Mouse (Mus musculus) cerebellum, adult 2 months (tissue): Measurements from ENCODE around the gene Timmdc1. TPM values are rescaled to one million over a fixed set of nuclear protein-coding genes. Genes with fewer than 3 reads are reported as not detected.

Experiments
- DNase-seq, 2 experiments: peaks; one replicate each; pipeline ENCODE4 v3.0.0; 2021
- H3K27ac ChIP-seq: fragments of 200-500 bp; 2 replicates; pipeline ENCODE4 v1.5.1; 2012; ENCODE audit warnings: low read length, control low read depth, inconsistent platforms; ENCODE audit not compliant: insufficient read depth
- H3K27me3 ChIP-seq: fragments of 200-500 bp; 2 replicates; pipeline ENCODE4 v1.6.1; 2012; ENCODE audit warnings: inconsistent platforms, mild to moderate bottlenecking, low read length, moderate library complexity; ENCODE audit not compliant: control insufficient read depth, insufficient read depth
- H3K4me1 ChIP-seq: fragments of 200-500 bp; 2 replicates; pipeline ENCODE4 v1.6.1; 2011; ENCODE audit warnings: low read length; ENCODE audit not compliant: control insufficient read depth, insufficient read depth
- H3K4me3 ChIP-seq: fragments of 200-500 bp; replicated peaks from 2 replicates; pipeline ENCODE3; 2011; ENCODE audit warnings: mild to moderate bottlenecking, low read depth, low read length, control low read depth; ENCODE audit not compliant: insufficient read depth
- CTCF ChIP-seq: fragments of 200-500 bp; IDR thresholded peaks from 2 replicates; pipeline ENCODE4 v1.5.1; 2011; ENCODE audit warnings: low read depth, mild to moderate bottlenecking, control low read depth, low read length, moderate library complexity, borderline replicate concordance; ENCODE audit not compliant: insufficient read depth
- POLR2A ChIP-seq: fragments of 200-500 bp; IDR thresholded peaks from 2 replicates; pipeline ENCODE4 v1.6.1; 2011; ENCODE audit warnings: low read length, control low read depth, borderline replicate concordance; ENCODE audit not compliant: insufficient read depth
- WGBS: fragments of 180-500 bp; shearing (Covaris S2); methylation state at CpG from one replicate; pipeline ENCODE4 v1.1.7; 2018; 5-methylcytosine and 5-hydroxymethylcytosine counted together
- polyA plus RNA-seq: library from polyadenylated mRNA; depleted of rRNA; stranded (reverse); fragments of >200 nt; gene quantifications from 2 replicates; pipeline ENCODE4 v1.2.3, GENCODE M21; 2012

The Timmdc1 gene
- polyA plus RNA-seq, 1 experiment: 19.9 TPM

DNA sequence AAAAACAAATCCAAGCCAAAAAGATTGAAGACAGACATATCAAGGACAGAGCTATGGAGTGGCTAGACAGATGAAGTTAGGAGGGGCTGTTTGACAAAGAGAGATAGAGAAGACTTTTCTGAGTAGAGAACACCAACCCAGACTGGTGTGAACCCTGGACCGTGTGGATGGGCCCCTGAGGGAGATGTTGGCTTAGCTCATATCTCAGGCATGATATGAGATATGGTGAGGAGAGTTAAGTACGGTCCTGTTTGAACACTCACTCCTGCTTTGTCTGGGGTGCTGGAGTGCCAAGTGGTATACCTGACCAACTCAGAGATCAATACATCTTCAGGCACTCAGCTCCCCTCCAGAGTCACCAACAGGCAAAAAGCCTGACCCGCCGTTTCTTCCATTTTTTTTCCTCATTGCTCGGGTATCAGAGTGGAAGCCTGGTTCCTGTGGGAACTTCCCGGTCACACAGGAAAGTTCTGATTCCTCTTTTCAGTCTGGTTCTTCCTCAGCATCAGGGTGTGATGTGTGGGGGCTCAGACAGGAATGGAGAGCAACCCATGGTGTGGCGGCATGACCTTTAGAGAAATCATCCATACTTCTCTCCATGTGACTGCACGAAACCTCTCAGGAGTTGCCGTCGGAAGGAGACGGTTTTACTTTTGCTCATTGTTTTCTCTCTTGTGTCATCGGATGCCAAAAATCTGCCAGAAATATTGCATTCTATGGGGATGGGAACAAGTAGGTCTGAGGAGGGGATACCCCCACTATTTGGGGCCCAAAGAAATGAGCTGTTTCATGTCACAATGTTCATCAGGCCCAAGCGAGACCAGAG is 55.2 kb downstream of the Timmdc1 start:
- 80% methylated on average over 13 of the region's 13 CpGs for WGBS
- H3K27ac ChIP-seq: no peak overlapping the region
- DNase-seq: no peak
- H3K27me3 ChIP-seq: no peaks in the 10 kb centered on the region
- TF ChIP-seq POLR2A: no peak
- no peak for TF ChIP-seq CTCF
- no peaks in the 10 kb centered on the region for H3K4me1 ChIP-seq
- no peak overlapping the region for H3K4me3 ChIP-seq

DNA sequence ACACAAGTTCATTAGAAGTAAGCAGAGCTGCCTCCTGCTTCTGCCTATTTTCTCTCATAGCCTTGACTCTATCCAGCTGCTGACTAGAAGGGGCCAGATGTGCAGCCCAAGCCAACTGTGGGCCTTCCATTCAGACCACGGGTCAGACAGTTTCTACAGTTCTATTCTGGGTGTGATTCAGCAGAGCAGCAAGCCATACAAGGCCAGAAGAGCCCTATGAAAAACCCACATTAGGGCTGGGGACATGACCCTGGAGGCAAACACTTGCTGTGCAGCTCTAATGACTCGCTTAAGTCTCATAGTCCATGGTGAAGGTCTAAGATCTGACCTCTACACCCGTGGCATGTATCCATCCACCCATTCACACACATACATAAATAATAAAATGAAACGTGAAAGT is 56.4 kb downstream of the Timmdc1 start:
- Histone ChIP-seq H3K4me1 (no peaks in the 10 kb centered on the region), H3K27ac (no peak overlapping the region), H3K27me3 (no peaks in the 10 kb centered on the region), H3K4me3 (no peak overlapping the region)
- DNase-seq: no peak
- WGBS: 85% methylated on average over 4 of the region's 4 CpGs
- TF ChIP-seq CTCF: no peak
- no peak for TF ChIP-seq POLR2A

DNA sequence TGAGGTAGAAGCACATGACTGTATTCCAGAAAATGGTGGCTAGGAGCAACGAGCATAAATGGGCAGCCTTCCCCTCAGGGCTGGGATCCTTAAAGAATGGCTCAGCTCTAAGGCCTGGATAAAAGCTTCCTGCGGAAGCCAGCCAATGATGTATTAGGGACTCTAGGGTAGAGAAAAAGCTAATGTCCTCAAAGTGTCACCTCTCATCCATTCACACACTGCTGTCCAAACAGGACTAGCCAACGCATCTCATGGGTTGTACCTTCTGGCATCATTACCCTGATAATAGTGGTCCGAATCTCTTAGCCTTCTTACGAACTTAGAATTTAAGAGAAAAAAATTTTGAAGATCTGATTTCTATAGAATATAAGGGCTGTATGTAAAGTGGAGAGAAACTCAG is 59.2 kb downstream of the Timmdc1 start:
- 91% methylated on average over 5 of the region's 5 CpGs for WGBS
- TF ChIP-seq CTCF: no peak
- TF ChIP-seq POLR2A: no peak
- Histone ChIP-seq H3K4me3 (no peak overlapping the region), H3K27me3 (no peaks in the 10 kb centered on the region; the same call in 1 of the 2 replicates), H3K27ac (no peak overlapping the region), H3K4me1 (no peaks in the 10 kb centered on the region)
- DNase-seq: no peak

DNA sequence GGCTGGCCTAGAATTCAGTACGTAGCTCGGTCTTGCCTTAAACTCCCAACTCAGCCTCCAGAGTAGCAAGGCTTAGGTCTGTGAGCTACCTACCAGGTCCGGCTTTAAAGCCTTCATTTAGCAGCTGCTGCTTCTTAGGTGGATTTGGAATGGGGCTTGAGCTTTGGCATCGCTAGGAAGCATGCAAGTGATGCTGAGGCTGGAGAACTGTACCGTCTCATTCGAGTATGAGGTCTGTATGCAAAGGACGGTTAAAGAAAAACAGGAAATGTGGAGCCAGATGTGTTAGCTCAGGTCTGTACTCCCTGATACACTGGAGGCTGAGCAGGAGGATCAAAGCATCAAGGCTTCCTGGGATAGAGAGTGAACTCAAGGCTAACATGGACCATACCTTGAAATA is 60.3 kb downstream of the Timmdc1 start:
- no peaks in the 10 kb centered on the region for H3K4me1 ChIP-seq
- 84% methylated on average over 7 of the region's 7 CpGs for WGBS
- no peaks in the 10 kb centered on the region; the same call in 1 of the 2 replicates for H3K27me3 ChIP-seq
- DNase-seq: no peak
- H3K4me3 ChIP-seq: no peak overlapping the region
- no peak for TF ChIP-seq POLR2A
- no peak for TF ChIP-seq CTCF
- no peak overlapping the region for H3K27ac ChIP-seq

DNA sequence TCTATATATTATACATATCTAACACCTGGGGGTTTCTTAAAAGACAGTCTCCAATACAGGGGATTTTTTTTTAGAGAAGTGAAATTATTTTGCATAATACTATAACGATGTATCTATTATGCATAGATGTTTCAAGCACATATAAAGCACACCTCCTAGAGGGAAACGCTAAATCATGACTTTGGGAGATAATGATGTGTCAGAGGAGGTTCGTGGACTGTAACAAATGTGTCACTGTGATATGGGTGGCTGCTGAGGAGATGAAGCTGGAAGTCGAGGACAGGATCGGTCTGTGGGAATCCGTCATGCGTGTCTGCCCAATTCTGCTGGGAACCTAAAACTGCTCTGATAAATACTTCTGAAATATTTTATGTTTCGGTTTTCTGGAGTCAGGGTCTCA is 60.7 kb downstream of the Timmdc1 start:
- Histone ChIP-seq H3K4me1 (no peaks in the 10 kb centered on the region), H3K27ac (no peak overlapping the region), H3K27me3 (no peaks in the 10 kb centered on the region; the same call in 1 of the 2 replicates), H3K4me3 (no peak overlapping the region)
- 80% methylated on average over 8 of the region's 8 CpGs for WGBS
- TF ChIP-seq CTCF (no peak), POLR2A (no peak)
- no peak for DNase-seq

DNA sequence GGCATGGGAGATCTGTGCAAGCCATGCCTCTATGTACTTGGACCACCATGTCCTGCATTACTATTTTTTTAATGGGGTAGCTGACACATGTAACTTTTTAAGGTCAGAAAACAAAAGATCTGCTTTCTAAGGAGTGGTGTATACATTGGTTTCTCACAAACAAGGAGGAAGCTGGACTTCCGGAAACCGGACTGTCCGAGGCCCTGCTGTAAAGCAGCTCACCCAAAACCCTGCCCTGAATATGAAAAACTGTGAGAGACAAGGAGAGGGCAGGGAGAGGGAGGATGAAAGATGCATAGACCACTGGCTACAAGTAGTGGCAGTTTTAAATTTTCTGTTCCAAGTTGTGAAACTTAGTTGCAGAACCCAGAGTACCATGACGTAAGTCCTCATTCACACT is 62.5 kb downstream of the Timmdc1 start:
- Histone ChIP-seq H3K4me3 (no peak overlapping the region), H3K4me1 (no peaks in the 10 kb centered on the region), H3K27ac (no peak overlapping the region), H3K27me3 (no peaks in the 10 kb centered on the region; the same call in 1 of the 2 replicates)
- DNase-seq: no peak
- TF ChIP-seq CTCF (no peak), POLR2A (no peak)
- 91% methylated on average over 4 of the region's 4 CpGs for WGBS

DNA sequence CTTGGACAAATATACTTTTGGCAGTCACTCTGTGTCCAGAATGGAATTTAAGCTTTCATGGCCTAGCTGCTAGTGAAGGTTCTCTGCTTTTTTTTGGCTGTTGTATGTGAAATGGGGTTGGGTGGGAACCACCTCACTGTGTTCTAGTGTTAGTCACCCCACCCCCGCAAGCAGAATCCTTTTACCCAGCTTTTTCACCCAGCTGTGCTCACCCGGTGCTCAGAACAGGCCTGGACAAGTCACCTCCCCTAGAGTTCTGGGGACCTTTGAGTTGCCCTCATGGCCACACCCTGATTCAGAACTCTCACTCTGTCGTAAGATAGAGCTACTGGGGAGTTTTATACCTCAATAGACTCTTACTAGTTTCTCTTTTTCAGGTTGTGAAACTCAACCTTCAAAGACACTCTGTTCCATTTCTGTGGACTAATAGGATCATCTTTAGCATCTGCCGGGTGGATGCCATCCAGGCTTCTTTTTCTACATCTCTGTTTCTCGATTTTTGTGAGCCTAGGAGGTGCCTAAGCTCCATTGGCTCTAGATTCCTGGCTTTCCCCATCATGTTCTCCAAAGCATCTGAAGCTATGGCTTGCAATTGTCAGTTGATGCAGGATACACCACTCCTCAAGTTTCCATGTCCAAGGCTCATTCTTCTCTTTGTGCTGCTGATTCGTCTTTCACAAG is 63.7 kb downstream of the Timmdc1 start:
- DNase-seq: no peak
- Histone ChIP-seq H3K27me3 (no peaks in the 10 kb centered on the region; the same call in 1 of the 2 replicates), H3K4me1 (no peaks in the 10 kb centered on the region), H3K4me3 (no peak overlapping the region), H3K27ac (no peak overlapping the region)
- TF ChIP-seq CTCF: no peak
- TF ChIP-seq POLR2A: no peak
- 66% methylated on average over 6 of the region's 6 CpGs for whole genome bisulfite sequencing

DNA sequence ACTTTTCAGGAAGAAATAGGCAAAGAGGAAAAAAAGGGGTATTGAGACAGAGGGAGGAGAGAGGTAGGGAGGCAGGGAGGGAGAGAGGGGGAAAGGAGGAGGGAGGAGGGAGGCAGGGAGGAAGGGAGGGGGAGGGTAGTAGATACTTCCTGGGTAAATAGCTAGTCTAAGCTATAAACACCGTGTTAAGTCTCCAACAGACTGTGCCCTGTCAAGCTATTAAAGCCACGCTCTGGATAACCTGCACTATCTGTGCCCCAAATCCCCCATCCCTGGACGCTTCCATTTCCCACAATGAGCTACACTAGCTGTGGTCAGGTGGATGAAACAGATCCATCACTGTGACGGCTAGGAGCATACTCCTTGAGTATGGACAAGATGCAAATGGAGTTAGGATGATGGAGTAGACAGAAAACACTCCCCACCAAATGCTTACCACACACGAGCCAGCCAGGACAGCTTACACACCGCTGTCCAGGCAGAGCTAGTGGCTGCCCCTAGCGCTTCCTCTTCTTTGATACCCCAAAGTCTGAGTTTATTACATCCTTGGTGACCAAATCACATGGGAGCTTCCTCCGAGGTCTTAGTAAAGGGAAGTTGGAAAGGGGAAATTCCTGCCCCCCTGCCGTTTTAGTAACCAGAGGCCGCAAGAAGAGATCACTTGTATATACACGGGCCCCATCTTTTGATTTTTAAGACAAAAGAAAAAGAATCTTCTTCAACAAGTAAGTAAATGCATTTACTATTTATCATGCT is 65.5 kb downstream of the Timmdc1 start:
- 62% methylated on average over 11 of the region's 11 CpGs for WGBS
- no peak overlapping the region for H3K27ac ChIP-seq
- H3K4me3 ChIP-seq: no peak overlapping the region
- H3K27me3 ChIP-seq: no peaks in the 10 kb centered on the region; the same call in 1 of the 2 replicates
- no peak for TF ChIP-seq POLR2A
- TF ChIP-seq CTCF: no peak
- DNase-seq: no peak
- no peaks in the 10 kb centered on the region for H3K4me1 ChIP-seq
